Mouse (Mus musculus) liver, postnatal 0 days (tissue): ENCODE data around the gene Grik2.

Experiments
- CTCF ChIP-seq: sonication (generic); IDR thresholded peaks from 2 replicates; pipeline ENCODE4 v1.5.1; 2016; ENCODE audit warnings: antibody characterized with exemption, low read depth
- EP300 ChIP-seq: IDR thresholded peaks from 2 replicates; pipeline ENCODE4 v1.6.1; 2016; ENCODE audit warnings: antibody characterized with exemption, low read depth, mild to moderate bottlenecking

DNA sequence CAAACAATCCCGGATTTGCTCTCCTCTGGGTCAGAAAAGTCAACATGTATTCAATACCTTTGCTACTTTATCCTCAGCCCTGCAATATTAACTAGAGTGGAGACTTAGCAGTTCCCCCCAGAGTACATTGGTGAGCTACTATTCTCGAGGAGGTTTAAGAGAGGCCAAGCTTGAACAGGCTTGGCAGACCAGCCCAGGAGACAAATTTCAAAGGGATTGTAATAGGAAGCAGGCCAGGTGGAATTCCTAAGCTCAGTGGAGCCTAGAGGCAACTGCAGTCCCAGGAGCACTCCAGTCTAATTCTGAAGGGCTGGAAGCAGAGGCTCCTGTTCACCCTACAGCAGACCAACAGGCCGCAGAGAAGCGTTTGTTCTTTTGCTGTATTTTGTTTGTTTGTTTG lies 1.1 kb upstream of the Grik2 start:
- TF ChIP-seq CTCF, result no peak
- no peak for TF ChIP-seq EP300
